Mouse (Mus musculus): ENCODE measurements around the gene Cct8l1. TPM values are rescaled to one million over a fixed set of nuclear protein-coding genes. Genes with fewer than 3 reads are reported as not detected.

Gene Cct8l1
- polyA plus RNA-seq (2012; rRNA removed; ENCODE audit: low replicate concordance) = 0.16 TPM in 1 of 2 replicates, not detected in the other

GRCm38 (mm10) chr5:25515767-25516166 lies at the start of gene Cct8l1:
Gene Cct8l1 (plus strand): TSS chr5:25516067.

GRCm38 (mm10) chr5:25498346-25498820 lies 17.5 kb upstream of the Cct8l1 start, which contains the start of gene Kmt2c:
Gene Kmt2c (minus strand): TSS chr5:25498783.

Other genes with a start within 250 kb of the Cct8l1 start
- gene Kmt2c, start 17.3 kb upstream of the Cct8l1 start, polyA plus RNA-seq (2012; rRNA removed; ENCODE audit: low replicate concordance) = 16.2 and 23.2 TPM in 2 replicates
- 3.6 and 5.0 TPM in 2 replicates for gene Xrcc2, start 189.8 kb downstream of the Cct8l1 start, polyA plus RNA-seq (2012; rRNA removed; ENCODE audit: low replicate concordance)
- 1.6 and 1.9 TPM in 2 replicates for gene Actr3b, start 243.9 kb downstream of the Cct8l1 start, polyA plus RNA-seq (2012; rRNA removed; ENCODE audit: low replicate concordance)

Measured in mammary gland, adult 2 months (tissue).